Mouse (Mus musculus): ENCODE data around the gene Iqck. TPM values are rescaled to one million over a fixed set of nuclear protein-coding genes. Genes with fewer than 3 reads are reported as not detected.
A peak's percentile ranks its signal among the peaks of the same experiment; 100 is the strongest.

Iqck gene
- polyA plus RNA-seq, 1 experiment, result 0.48 TPM

DNA sequence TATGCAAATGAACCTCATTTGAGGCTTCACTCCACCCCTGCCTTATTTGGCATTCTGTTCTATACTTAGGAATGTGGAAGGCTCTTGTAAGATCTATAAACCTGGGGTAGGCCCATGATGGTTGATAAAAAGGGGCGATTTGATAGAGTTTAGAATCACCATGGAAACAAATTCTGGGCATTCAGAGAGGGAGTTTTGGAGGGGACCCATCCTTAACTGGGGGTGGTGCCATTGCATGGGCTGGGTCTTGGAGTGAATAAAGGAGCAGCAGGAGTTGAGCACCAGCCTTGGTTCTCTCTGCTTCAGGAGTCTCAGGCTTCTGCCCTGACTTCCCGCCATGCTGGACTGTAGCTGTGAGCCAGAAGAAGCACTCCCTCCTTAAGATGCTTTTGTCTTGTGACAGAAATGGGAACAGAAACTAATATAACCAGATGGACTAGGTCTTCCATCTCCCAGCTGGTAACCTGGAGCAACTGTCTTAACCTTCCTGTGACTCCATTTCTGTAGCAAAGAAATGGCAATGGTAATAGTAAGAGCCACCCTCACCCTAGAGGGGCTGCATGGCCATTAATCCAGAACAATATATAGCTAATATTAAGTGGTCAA lies 93.2 kb downstream of the Iqck start:
- no peaks in the 10 kb centered on the region for H3K27me3 ChIP-seq (ENCODE audit: control insufficient read depth, insufficient read depth, low read length)
- no peak overlapping the region for H3K4me3 ChIP-seq (ENCODE audit: low read depth, low read length)
- H3K36me3 ChIP-seq (ENCODE audit: control insufficient read depth, insufficient read depth, low read length), result no peaks in the 10 kb centered on the region
- peaks cover 8% of the 10 kb centered on the region for H3K4me1 ChIP-seq (ENCODE audit: control insufficient read depth, insufficient read depth, insufficient read length, low read length)
- 69% methylated on average over 2 of the region's 2 CpGs for WGBS
- TF ChIP-seq CTCF (IDR thresholded peaks at IDR 0.05; ENCODE audit: extremely low read depth, insufficient read length, insufficient replicate concordance, low read depth, low read length), result no peak
- no peak for TF ChIP-seq POLR2A (IDR thresholded peaks at IDR 0.05; ENCODE audit: low read depth, low read length)
- no peak overlapping the region for H3K27ac ChIP-seq (ENCODE audit: insufficient read depth, low read depth, low read length)

- Histone ChIP-seq H3K27me3 (ENCODE audit: control insufficient read depth, insufficient read depth, low read length) (no peaks in the 10 kb centered on the region), H3K4me3 (ENCODE audit: low read depth, low read length) (no peak overlapping the region), H3K4me1 (ENCODE audit: control insufficient read depth, insufficient read depth, insufficient read length, low read length) (peaks cover 10% of the 10 kb centered on the region; the same call in 1 of the 2 replicates), H3K36me3 (ENCODE audit: control insufficient read depth, insufficient read depth, low read length) (no peaks in the 10 kb centered on the region), H3K27ac (ENCODE audit: insufficient read depth, low read depth, low read length) (no peak overlapping the region)
- TF ChIP-seq POLR2A (IDR thresholded peaks at IDR 0.05; ENCODE audit: low read depth, low read length) (no peak), CTCF (IDR thresholded peaks at IDR 0.05; ENCODE audit: extremely low read depth, insufficient read length, insufficient replicate concordance, low read depth, low read length) (no peak)
- WGBS, result 75% methylated on average over 7 of the region's 7 CpGs
Observed at GRCm38 (mm10) chr7:118949749-118950148, 94.2 kb downstream of the Iqck start.

DNA sequence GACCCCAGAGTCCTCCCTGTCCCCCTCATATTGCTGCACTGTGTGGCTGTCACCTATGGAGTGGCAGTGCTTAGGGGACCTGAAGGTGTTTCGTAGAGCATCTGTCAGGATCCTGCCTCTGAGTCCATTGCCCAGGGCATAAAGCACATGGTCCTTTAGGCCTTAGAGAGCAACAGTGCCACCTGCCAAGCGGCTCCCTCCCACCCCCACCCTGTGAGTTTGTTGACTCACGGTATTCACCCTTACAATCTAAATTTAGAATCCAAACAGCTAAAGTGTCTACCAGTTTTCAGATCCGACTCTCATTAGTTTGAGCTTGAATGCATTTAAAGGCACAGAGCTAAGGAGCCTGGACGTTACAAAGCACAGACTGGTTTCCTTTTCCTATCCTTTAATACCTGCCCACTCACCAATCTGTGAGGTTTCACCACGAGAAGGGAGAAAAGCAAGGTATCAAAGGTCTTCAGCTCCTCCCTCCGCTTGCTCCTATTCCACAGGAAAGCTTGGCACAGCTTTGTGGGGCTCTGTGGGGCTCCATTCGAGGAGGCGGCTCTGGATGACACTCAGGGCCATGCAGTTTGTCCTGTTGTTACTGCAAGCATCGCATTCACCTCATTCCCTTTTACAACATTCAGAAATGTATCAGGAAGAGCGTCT lies 98.2 kb downstream of the Iqck start:
- peaks cover 10% of the 10 kb centered on the region; the same call in 1 of the 2 replicates for H3K4me1 ChIP-seq (ENCODE audit: control insufficient read depth, insufficient read depth, insufficient read length, low read length)
- TF ChIP-seq POLR2A (IDR thresholded peaks at IDR 0.05; ENCODE audit: low read depth, low read length) (no peak), CTCF (IDR thresholded peaks at IDR 0.05; ENCODE audit: extremely low read depth, insufficient read length, insufficient replicate concordance, low read depth, low read length) (no peak)
- WGBS, result 27% methylated on average over 11 of the region's 11 CpGs
- no peaks in the 10 kb centered on the region for H3K27me3 ChIP-seq (ENCODE audit: control insufficient read depth, insufficient read depth, low read length)
- H3K4me3 ChIP-seq (ENCODE audit: low read depth, low read length), result no peak overlapping the region; the same call in 1 of the 2 replicates
- no peaks in the 10 kb centered on the region for H3K36me3 ChIP-seq (ENCODE audit: control insufficient read depth, insufficient read depth, low read length)
- H3K27ac ChIP-seq (ENCODE audit: insufficient read depth, low read depth, low read length), result peak overlapping the region; percentile 61; the same call in 1 of the 2 replicates

DNA sequence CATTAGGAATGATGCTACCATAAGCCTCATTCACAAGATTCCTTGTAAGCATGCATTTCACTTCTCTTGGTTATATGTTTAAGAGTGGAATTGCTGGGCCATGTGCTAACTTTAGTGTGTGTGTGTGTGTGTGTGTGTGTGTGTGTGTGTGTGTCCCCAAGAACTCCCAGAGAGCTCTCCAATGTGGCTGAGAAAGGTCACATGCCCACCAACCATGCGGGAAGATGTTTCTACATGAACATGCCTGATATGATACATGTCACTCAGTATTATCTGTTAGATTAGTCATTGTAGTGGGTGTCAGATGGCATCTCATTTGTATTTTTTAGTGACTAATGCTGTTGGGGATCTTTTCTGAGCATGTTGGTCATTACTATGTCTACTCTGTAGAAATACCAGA lies 99.4 kb downstream of the Iqck start:
- H3K4me1 ChIP-seq (ENCODE audit: control insufficient read depth, insufficient read depth, insufficient read length, low read length), result peaks cover 10% of the 10 kb centered on the region; the same call in 1 of the 2 replicates
- H3K27ac ChIP-seq (ENCODE audit: insufficient read depth, low read depth, low read length), result no peak overlapping the region
- H3K4me3 ChIP-seq (ENCODE audit: low read depth, low read length), result no peak overlapping the region
- H3K27me3 ChIP-seq (ENCODE audit: control insufficient read depth, insufficient read depth, low read length), result no peaks in the 10 kb centered on the region
- no peaks in the 10 kb centered on the region for H3K36me3 ChIP-seq (ENCODE audit: control insufficient read depth, insufficient read depth, low read length)
- TF ChIP-seq CTCF (IDR thresholded peaks at IDR 0.05; ENCODE audit: extremely low read depth, insufficient read length, insufficient replicate concordance, low read depth, low read length) (no peak), POLR2A (IDR thresholded peaks at IDR 0.05; ENCODE audit: low read depth, low read length) (no peak)
- WGBS, result 92% methylated on average over 1 of the region's 1 CpGs

- H3K27me3 ChIP-seq (ENCODE audit: control insufficient read depth, insufficient read depth, low read length), result no peaks in the 10 kb centered on the region
- H3K27ac ChIP-seq (ENCODE audit: insufficient read depth, low read depth, low read length), result no peak overlapping the region
- TF ChIP-seq POLR2A (IDR thresholded peaks at IDR 0.05; ENCODE audit: low read depth, low read length), result no peak
- no peak for TF ChIP-seq CTCF (IDR thresholded peaks at IDR 0.05; ENCODE audit: extremely low read depth, insufficient read length, insufficient replicate concordance, low read depth, low read length)
- WGBS, result 71% methylated on average over 4 of the region's 4 CpGs
- no peaks in the 10 kb centered on the region for H3K36me3 ChIP-seq (ENCODE audit: control insufficient read depth, insufficient read depth, low read length)
- H3K4me1 ChIP-seq (ENCODE audit: control insufficient read depth, insufficient read depth, insufficient read length, low read length), result peaks cover 10% of the 10 kb centered on the region; the same call in 1 of the 2 replicates
- H3K4me3 ChIP-seq (ENCODE audit: low read depth, low read length), result no peak overlapping the region
Observed at GRCm38 (mm10) chr7:118956616-118957246, 101.2 kb downstream of the Iqck start.

- Histone ChIP-seq H3K36me3 (ENCODE audit: control insufficient read depth, insufficient read depth, low read length) (no peaks in the 10 kb centered on the region), H3K4me3 (ENCODE audit: low read depth, low read length) (no peak overlapping the region), H3K27me3 (ENCODE audit: control insufficient read depth, insufficient read depth, low read length) (no peaks in the 10 kb centered on the region), H3K27ac (ENCODE audit: insufficient read depth, low read depth, low read length) (no peak overlapping the region), H3K4me1 (ENCODE audit: control insufficient read depth, insufficient read depth, insufficient read length, low read length) (peaks cover 1% of the 10 kb centered on the region; the same call in 1 of the 2 replicates)
- no peak for TF ChIP-seq POLR2A (IDR thresholded peaks at IDR 0.05; ENCODE audit: low read depth, low read length)
- no peak for TF ChIP-seq CTCF (IDR thresholded peaks at IDR 0.05; ENCODE audit: extremely low read depth, insufficient read length, insufficient replicate concordance, low read depth, low read length)
- whole genome bisulfite sequencing, result 78% methylated on average over 7 of the region's 7 CpGs
Observed at GRCm38 (mm10) chr7:118959209-118959608, 103.7 kb downstream of the Iqck start.

DNA sequence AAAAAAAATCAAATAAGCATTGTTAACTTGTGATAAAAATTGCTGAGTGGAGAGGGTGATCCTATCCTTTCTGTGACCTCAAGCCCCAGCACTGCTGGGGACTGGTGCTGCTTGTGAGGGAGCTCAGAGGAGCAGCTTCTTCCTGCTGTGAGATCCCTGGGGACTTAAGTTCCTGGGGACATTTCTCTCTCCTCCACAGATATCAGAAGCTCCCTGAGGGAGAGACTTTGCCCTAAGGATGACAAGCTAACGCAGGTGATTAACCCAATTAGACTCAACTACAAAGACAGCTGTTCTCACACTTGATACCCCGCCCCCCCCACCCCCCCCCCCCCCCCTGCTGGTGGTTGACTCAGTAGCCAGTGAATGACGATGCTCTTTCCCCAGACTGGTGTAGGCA lies 109.2 kb downstream of the Iqck start:
- TF ChIP-seq CTCF (IDR thresholded peaks at IDR 0.05; ENCODE audit: extremely low read depth, insufficient read length, insufficient replicate concordance, low read depth, low read length), result no peak
- TF ChIP-seq POLR2A (IDR thresholded peaks at IDR 0.05; ENCODE audit: low read depth, low read length), result no peak
- no peaks in the 10 kb centered on the region for H3K36me3 ChIP-seq (ENCODE audit: control insufficient read depth, insufficient read depth, low read length)
- 5% methylated on average over 3 of the region's 3 CpGs for WGBS
- H3K27me3 ChIP-seq (ENCODE audit: control insufficient read depth, insufficient read depth, low read length), result no peaks in the 10 kb centered on the region
- no peak overlapping the region for H3K4me3 ChIP-seq (ENCODE audit: low read depth, low read length)
- H3K4me1 ChIP-seq (ENCODE audit: control insufficient read depth, insufficient read depth, insufficient read length, low read length), result no peaks in the 10 kb centered on the region
- H3K27ac ChIP-seq (ENCODE audit: insufficient read depth, low read depth, low read length), result no peak overlapping the region

All from small intestine, adult 2 months (tissue).